Comparison of ENCODE assay signal across 24 mouse cellular contexts in the genomic region with DNA sequence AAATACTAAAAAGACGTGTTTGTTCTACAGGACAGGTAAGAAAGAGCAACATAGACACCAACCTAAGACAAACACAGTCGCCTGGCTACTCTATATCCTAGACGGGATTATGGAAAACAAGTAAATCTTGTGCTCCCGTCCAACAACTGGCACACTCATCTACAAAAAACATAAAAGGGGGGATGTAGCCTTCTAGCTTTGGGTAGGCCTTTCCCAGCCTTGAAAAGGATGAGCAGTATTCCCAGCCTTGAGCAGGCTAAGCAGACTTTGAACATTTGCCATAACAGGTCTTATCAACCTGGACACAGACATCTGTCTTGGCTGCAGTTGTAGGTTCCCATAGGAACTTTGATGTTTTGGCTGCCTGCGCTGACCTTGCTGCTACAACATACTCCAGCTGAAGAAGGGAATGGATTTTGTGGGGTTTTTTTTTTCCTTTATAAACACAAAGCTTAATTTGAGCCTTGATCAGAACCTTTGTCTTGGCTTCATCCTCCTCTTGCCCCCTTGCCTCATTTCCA. TPM values are rescaled to one million over a fixed set of nuclear protein-coding genes. Genes with fewer than 3 reads are reported as not detected.
"Had no signal": no experiment of that assay in that cellular context is flagged by ENCODE, and none has a peak within 500 bp of the region (broad histone marks: within the 10 kb centered on the region; RNA-seq: fewer than 3 reads in every experiment).

No protein-coding gene starts in this region.

- H3K4me2 ChIP-seq: limb, embryonic 12.5 days; limb, embryonic 15.5 days; liver, embryonic 11.5 days; liver, embryonic 15.5 days; lung, embryonic 15.5 days; stomach, embryonic 15.5 days had no signal

- H3K27ac ChIP-seq: kidney, postnatal 0 days; limb, embryonic 12.5 days; limb, embryonic 15.5 days; liver, embryonic 15.5 days; lung, embryonic 15.5 days; midbrain, embryonic 10.5 days; stomach, embryonic 15.5 days had no signal

- H3K4me3 ChIP-seq: layer of hippocampus, adult 2 months; limb, embryonic 12.5 days; limb, embryonic 15.5 days; liver, embryonic 15.5 days; lung, embryonic 15.5 days; megakaryocyte, embryonic 14.5 days; midbrain, embryonic 10.5 days; stomach, embryonic 15.5 days had no signal

- DNase-seq: kidney, postnatal 25 days; layer of hippocampus, adult 9-11 months; left cerebral cortex, postnatal 4 days; lung, adult 18-20 months; lung, postnatal 10 days; lung, postnatal 36 days; midbrain, embryonic 14.5 days; retina, postnatal 1 day; right cerebral cortex, postnatal 25 days; spleen, adult 18-20 months; thymus, postnatal 25 days had no signal

- H3K36me3 ChIP-seq: limb, embryonic 12.5 days; limb, embryonic 15.5 days; liver, embryonic 15.5 days; lung, embryonic 15.5 days; midbrain, embryonic 10.5 days; stomach, embryonic 15.5 days had no signal

- H3K9me3 ChIP-seq: limb, embryonic 12.5 days; limb, embryonic 15.5 days; liver, embryonic 15.5 days; lung, embryonic 15.5 days; megakaryocyte, embryonic 14.5 days; midbrain, embryonic 10.5 days; stomach, embryonic 15.5 days had no signal

- H3K27me3 ChIP-seq: limb, embryonic 12.5 days; limb, embryonic 15.5 days; liver, embryonic 15.5 days; lung, embryonic 15.5 days; megakaryocyte, embryonic 14.5 days; stomach, embryonic 15.5 days had no signal

- H3K9ac ChIP-seq: limb, embryonic 12.5 days; limb, embryonic 15.5 days; liver, embryonic 15.5 days; lung, embryonic 15.5 days; stomach, embryonic 15.5 days had no signal

- H3K4me1 ChIP-seq: limb, embryonic 12.5 days; liver, embryonic 15.5 days; midbrain, embryonic 10.5 days; stomach, embryonic 15.5 days had no signal

RNA-seq across cellular contexts. Expression of a gene that starts 35.8 kb away (rescaled TPM):
- polyA plus RNA-seq: kidney, embryonic 14.5 days; large intestine, adult 2 months; liver, embryonic 11.5 days; liver, embryonic 15.5 days; neural tube, embryonic 11.5 days; stomach, embryonic 15.5 days had no signal
